Mouse (Mus musculus) effector memory CD4-positive, alpha-beta T cell, adult 7 months (primary cell): ENCODE data around the gene Olfr1415. TPM values are rescaled to one million over a fixed set of nuclear protein-coding genes. Genes with fewer than 3 reads are reported as not detected.

Source experiments
- polyA plus RNA-seq: library from polyadenylated mRNA; unstranded; fragments of 100-300 nt; shearing (Covaris generic); gene quantifications from one replicate; pipeline ENCODE4 v1.2.1, GENCODE M21; 2017

Olfr1415 gene
- polyA plus RNA-seq: not detected

DNA sequence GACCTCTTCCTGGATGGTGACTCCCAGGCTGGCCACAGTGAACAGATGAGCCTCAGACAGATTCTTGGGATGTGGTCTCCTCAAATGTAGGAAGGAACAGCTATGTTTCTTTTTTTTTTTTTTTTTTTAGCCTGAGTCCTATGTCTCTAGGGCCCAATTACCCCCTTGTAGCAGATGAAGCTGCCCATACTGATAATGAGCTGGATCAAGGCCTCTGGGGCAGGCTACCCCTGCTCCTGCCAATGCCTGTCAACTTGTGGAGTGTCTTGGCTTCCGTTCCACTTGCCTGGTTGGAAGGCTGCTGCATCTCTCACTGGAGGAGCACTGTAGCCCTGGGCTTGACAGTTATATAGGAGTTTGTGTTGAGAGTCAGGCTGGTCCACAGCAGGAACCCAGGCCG, at the start of gene Olfr1415:
Gene Olfr1415 (minus strand): TSS at position 101 of the 400 bp plus-strand sequence.

DNA sequence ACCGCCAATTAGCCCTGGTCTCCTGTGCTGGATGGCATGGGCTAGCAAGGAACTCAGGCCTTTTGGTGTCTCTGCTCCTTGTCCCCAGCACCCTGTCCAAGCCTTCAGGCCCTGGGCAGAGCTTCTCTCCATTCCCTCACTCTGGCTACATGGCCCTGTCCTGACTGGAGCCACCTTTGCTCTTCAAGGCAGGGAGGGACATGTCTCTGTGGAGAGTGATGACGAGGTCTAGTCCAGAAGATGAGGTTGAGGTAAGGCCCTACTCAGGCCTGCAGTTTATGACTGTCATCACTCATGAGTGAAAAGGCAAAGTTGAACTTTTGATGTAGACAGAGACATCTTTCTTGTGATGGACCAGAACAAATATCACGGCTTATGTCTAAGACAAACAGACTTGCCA, 22.7 kb upstream of the Olfr1415 start, which contains the start of gene Olfr1414:
Gene Olfr1414 (minus strand): TSS at position 101 of the 400 bp plus-strand sequence.

DNA sequence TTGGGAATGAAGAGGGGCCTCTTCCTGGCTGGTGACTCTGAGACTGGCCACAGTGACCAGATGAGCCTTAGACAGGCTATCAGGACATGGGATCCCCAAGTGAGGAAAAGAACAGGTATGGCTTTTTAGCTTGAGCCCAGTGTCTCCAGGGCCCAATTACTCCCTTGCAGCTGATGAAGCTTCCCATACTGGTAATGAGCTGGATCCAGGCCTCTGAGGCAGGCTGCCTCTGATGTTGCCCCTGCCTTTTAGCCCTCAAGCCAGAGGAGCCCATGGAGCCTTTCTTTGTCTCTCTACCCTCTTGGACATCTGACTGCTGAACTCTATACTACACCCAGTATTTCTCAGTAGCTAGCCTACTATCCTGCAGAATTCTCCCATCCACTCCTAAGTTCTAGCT, 10.9 kb downstream of the Olfr1415 start, which contains the start of gene Olfr1416:
Gene Olfr1416 (minus strand): TSS at position 101 of the 400 bp plus-strand sequence.

DNA sequence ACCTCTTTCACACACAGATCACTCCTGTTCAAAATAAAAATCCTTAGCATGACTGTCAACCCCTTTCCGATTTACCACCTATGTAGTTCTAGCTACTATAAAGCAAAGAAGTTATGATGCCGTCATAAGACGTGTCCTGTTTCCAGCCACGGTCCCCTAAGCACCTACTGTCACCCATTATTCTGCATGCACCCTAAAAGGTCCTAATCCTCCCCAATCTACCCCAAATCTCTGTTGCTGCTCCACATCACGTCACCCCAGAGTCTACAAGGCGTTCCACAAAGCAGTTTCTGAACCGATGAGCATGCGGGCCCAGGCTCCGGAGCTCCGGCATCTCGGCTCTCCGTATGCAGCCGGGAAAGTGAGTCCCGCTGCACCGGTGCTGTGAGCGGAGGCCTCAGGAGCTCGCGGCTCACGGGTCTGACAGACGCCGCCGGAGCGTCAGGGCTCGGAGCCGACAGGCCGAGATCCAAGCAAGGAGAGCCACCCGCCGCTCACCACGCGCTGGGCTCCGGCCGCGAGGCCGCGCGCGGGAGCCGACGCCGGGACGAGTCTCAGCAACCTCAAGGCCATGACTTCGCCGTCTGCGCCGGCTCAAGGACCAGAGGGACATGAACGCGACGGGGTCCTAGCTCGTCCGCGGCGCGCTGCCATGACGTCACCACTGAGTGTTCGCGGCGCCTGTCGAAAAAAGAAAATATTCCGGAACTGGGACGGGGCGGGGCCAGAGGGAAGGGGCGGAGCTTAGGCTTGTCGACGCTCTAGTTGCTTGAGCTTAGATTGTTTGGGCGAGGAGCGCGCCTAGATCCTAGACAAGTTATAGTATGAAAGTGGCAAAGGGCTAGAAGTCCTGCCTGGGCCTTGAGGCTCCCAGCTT, 22.5 kb downstream of the Olfr1415 start, which contains the start of gene Ndufa10:
Gene Ndufa10 (minus strand): TSS at position 696 of the 877 bp plus-strand sequence.

Other genes starting within 250 kb of the Olfr1415 start
- gene Ndufa10, start 22.2 kb downstream of the Olfr1415 start, polyA plus RNA-seq: 155 TPM
- gene Olfr1416, start 11.0 kb downstream of the Olfr1415 start, polyA plus RNA-seq: not detected
- not detected for gene Olfr1414, start 22.6 kb upstream of the Olfr1415 start, polyA plus RNA-seq
- gene Olfr1413, start 75.2 kb upstream of the Olfr1415 start, polyA plus RNA-seq: not detected
- not detected for gene Olfr1412, start 89.7 kb upstream of the Olfr1415 start, polyA plus RNA-seq
- gene Olfr1411, start 98.3 kb upstream of the Olfr1415 start, polyA plus RNA-seq: not detected
- not detected for gene Olfr1410, start 109.7 kb upstream of the Olfr1415 start, polyA plus RNA-seq
- 0.50 TPM for gene Olfr12, start 121.7 kb upstream of the Olfr1415 start, polyA plus RNA-seq
- gene Cops9, start 145.9 kb upstream of the Olfr1415 start, polyA plus RNA-seq: 142 TPM
- 0.99 TPM for gene Otos, start 152.7 kb upstream of the Olfr1415 start, polyA plus RNA-seq